Mouse (Mus musculus) kidney, embryonic 14.5 days (tissue): ENCODE measurements around the gene Bag3. TPM values are rescaled to one million over a fixed set of nuclear protein-coding genes. Genes with fewer than 3 reads are reported as not detected.
"Not testable (repeated sequence)": the region's sequence is repeated elsewhere in the genome, so short reads cannot be mapped to it uniquely, and the experiment has no call there.

Source experiments
- ATAC-seq: fragments of 200-750 bp; cut with Nextera tagmentation; 2 replicates; pipeline ENCODE4 v1.8.0; 2017; ENCODE audit warnings: moderate number of reproducible peaks, mild to moderate bottlenecking, moderate TSS enrichment, moderate library complexity; ENCODE audit not compliant: low FRiP score, low TSS enrichment
- H3K27ac ChIP-seq: fragments of 300-500 bp; sonication (generic); 2 replicates; pipeline ENCODE4 v1.5.1; 2014; ENCODE audit warnings: low read depth, mild to moderate bottlenecking, low read length, moderate library complexity, mixed read lengths
- H3K27me3 ChIP-seq: fragments of 300-500 bp; sonication (generic); 2 replicates; pipeline ENCODE4 v1.6.1; 2014; ENCODE audit warnings: mild to moderate bottlenecking, low read length; ENCODE audit not compliant: control insufficient read depth, insufficient read depth
- H3K36me3 ChIP-seq: fragments of 300-500 bp; sonication (generic); 2 replicates; pipeline ENCODE4 v1.6.1; 2014; ENCODE audit warnings: low read length, mixed read lengths; ENCODE audit not compliant: control insufficient read depth, insufficient read depth
- H3K4me1 ChIP-seq: fragments of 300-500 bp; sonication (generic); 2 replicates; pipeline ENCODE4 v1.6.1; 2014; ENCODE audit warnings: low read length, mixed read lengths; ENCODE audit not compliant: control insufficient read depth, insufficient read depth
- H3K4me2 ChIP-seq: fragments of 300-500 bp; sonication (generic); replicated peaks from 2 replicates; pipeline ENCODE4 v1.6.1; 2014; ENCODE audit warnings: low read depth, mild to moderate bottlenecking, low read length
- H3K4me3 ChIP-seq: fragments of 300-500 bp; sonication (generic); 2 replicates; pipeline ENCODE4 v1.5.1; 2014; ENCODE audit warnings: mild to moderate bottlenecking, low read length
- H3K9ac ChIP-seq: fragments of 300-500 bp; sonication (generic); 2 replicates; pipeline ENCODE4 v1.6.1; 2014; ENCODE audit warnings: low read depth, mild to moderate bottlenecking, low read length, moderate library complexity
- H3K9me3 ChIP-seq: fragments of 300-500 bp; sonication (generic); 2 replicates; pipeline ENCODE4 v1.6.1; 2016; ENCODE audit warnings: low read length; ENCODE audit not compliant: control insufficient read depth
- WGBS: fragments of 180-500 bp; shearing (Covaris S2); extraction: QIAGEN DNeasy Blood & Tissue Kit; methylation state at CpG from one replicate; pipeline ENCODE4 v1.1.7; 2014; 5-methylcytosine and 5-hydroxymethylcytosine counted together
- polyA plus RNA-seq: library from polyadenylated mRNA; unstranded; fragments of >200 nt; fragmentation: Nextera tagmentation; extraction: Ambion mirVana; gene quantifications from 2 replicates; pipeline ENCODE4 v1.2.1, GENCODE M21; 2014

The Bag3 gene
- polyA plus RNA-seq, 1 experiment from 2014 or later: 11.5 TPM

- H3K36me3 ChIP-seq: no peaks in the 10 kb centered on the region
Measured at GRCm38 (mm10) chr7:128567561-128568244, 44.3 kb downstream of the Bag3 start.

GRCm38 (mm10) chr7:128569429-128569828 is 46.0 kb downstream of the Bag3 start:
- not testable (repeated sequence) for H3K4me2 ChIP-seq, H3K4me3 ChIP-seq, H3K9me3 ChIP-seq, H3K36me3 ChIP-seq, H3K27ac ChIP-seq, ATAC-seq, H3K4me1 ChIP-seq, H3K9ac ChIP-seq, H3K27me3 ChIP-seq
- WGBS: 86% methylated on average over 2 of the region's 2 CpGs

More at GRCm38 (mm10) chr7:128567561-128568244, 44.3 kb downstream of the Bag3 start:
- H3K27me3 ChIP-seq: no peaks in the 10 kb centered on the region
- no peak overlapping the region for H3K9ac ChIP-seq
- H3K4me1 ChIP-seq: no peaks in the 10 kb centered on the region; the same call in 1 of the 2 replicates
- H3K4me3 ChIP-seq: no peak overlapping the region
- H3K4me2 ChIP-seq: no peak overlapping the region
- no peaks in the 10 kb centered on the region for H3K9me3 ChIP-seq
- no peak overlapping the region for H3K27ac ChIP-seq
- WGBS: 84% methylated on average over 8 of the region's 8 CpGs
- no peak for ATAC-seq

- Histone ChIP-seq H3K9me3 (no peaks in the 10 kb centered on the region), H3K4me3 (no peak overlapping the region), H3K4me1 (no peaks in the 10 kb centered on the region; the same call in 1 of the 2 replicates), H3K27ac (no peak overlapping the region), H3K27me3 (no peaks in the 10 kb centered on the region), H3K36me3 (no peaks in the 10 kb centered on the region), H3K9ac (no peak overlapping the region), H3K4me2 (no peak overlapping the region)
- 95% methylated on average over 8 of the region's 8 CpGs for WGBS
- no peak for ATAC-seq
Measured at GRCm38 (mm10) chr7:128569987-128570656, 46.7 kb downstream of the Bag3 start.

GRCm38 (mm10) chr7:128570657-128571056 is 47.2 kb downstream of the Bag3 start:
- not testable (repeated sequence) for H3K4me2 ChIP-seq, H3K27ac ChIP-seq, H3K36me3 ChIP-seq, H3K4me1 ChIP-seq, H3K9ac ChIP-seq, H3K4me3 ChIP-seq, H3K9me3 ChIP-seq, H3K27me3 ChIP-seq, ATAC-seq
- 75% methylated on average over 7 of the region's 7 CpGs for WGBS

- Histone ChIP-seq H3K27me3 (no peaks in the 10 kb centered on the region), H3K9me3 (no peaks in the 10 kb centered on the region), H3K4me3 (no peak overlapping the region), H3K27ac (no peak overlapping the region), H3K4me2 (no peak overlapping the region), H3K9ac (no peak overlapping the region), H3K36me3 (no peaks in the 10 kb centered on the region), H3K4me1 (no peaks in the 10 kb centered on the region; the same call in 1 of the 2 replicates)
- ATAC-seq: no peak
- 40% methylated on average over 4 of the region's 4 CpGs for WGBS
Measured at GRCm38 (mm10) chr7:128572030-128572429, 48.6 kb downstream of the Bag3 start.

GRCm38 (mm10) chr7:128575211-128575610 is 51.8 kb downstream of the Bag3 start:
- Histone ChIP-seq H3K4me1 (no peaks in the 10 kb centered on the region; the same call in 1 of the 2 replicates), H3K27ac (no peak overlapping the region), H3K9ac (no peak overlapping the region), H3K4me2 (no peak overlapping the region), H3K27me3 (no peaks in the 10 kb centered on the region), H3K9me3 (no peaks in the 10 kb centered on the region), H3K36me3 (no peaks in the 10 kb centered on the region), H3K4me3 (no peak overlapping the region)
- ATAC-seq: no peak
- 88% methylated on average over 5 of the region's 5 CpGs for WGBS

DNA sequence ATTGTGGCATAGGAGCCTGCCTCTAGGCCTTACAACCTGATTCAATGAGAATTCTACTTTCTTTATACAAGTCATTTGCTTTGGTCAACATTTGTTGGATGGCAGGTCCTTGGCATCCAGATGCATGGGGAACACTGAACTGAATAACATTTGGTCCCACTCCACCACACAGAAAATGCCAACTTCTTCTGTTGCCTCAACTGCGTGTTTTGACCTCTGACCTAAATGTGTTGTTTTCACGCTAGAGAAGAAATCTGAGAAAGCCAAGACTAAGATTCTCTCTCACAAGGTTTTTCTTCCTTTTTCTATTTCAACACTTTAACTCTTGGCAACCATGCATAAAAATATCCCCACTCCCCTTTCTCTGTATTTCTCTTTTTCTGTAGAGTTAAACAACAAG is 52.4 kb downstream of the Bag3 start:
- no peaks in the 10 kb centered on the region for H3K9me3 ChIP-seq
- no peak overlapping the region for H3K27ac ChIP-seq
- 33% methylated on average over 2 of the region's 2 CpGs for WGBS
- no peaks in the 10 kb centered on the region for H3K27me3 ChIP-seq
- H3K4me1 ChIP-seq: no peaks in the 10 kb centered on the region; the same call in 1 of the 2 replicates
- H3K4me3 ChIP-seq: no peak overlapping the region
- no peak overlapping the region for H3K9ac ChIP-seq
- no peaks in the 10 kb centered on the region for H3K36me3 ChIP-seq
- no peak overlapping the region for H3K4me2 ChIP-seq
- ATAC-seq: no peak

- Histone ChIP-seq H3K4me1 (no peaks in the 10 kb centered on the region), H3K9ac (no peak overlapping the region), H3K4me2 (no peak overlapping the region), H3K4me3 (no peak overlapping the region), H3K9me3 (no peaks in the 10 kb centered on the region), H3K36me3 (no peaks in the 10 kb centered on the region), H3K27ac (no peak overlapping the region), H3K27me3 (no peaks in the 10 kb centered on the region)
- ATAC-seq: no peak
- WGBS: 5% methylated on average over 1 of the region's 1 CpGs
Measured at GRCm38 (mm10) chr7:128577607-128578006, 54.2 kb downstream of the Bag3 start.

DNA sequence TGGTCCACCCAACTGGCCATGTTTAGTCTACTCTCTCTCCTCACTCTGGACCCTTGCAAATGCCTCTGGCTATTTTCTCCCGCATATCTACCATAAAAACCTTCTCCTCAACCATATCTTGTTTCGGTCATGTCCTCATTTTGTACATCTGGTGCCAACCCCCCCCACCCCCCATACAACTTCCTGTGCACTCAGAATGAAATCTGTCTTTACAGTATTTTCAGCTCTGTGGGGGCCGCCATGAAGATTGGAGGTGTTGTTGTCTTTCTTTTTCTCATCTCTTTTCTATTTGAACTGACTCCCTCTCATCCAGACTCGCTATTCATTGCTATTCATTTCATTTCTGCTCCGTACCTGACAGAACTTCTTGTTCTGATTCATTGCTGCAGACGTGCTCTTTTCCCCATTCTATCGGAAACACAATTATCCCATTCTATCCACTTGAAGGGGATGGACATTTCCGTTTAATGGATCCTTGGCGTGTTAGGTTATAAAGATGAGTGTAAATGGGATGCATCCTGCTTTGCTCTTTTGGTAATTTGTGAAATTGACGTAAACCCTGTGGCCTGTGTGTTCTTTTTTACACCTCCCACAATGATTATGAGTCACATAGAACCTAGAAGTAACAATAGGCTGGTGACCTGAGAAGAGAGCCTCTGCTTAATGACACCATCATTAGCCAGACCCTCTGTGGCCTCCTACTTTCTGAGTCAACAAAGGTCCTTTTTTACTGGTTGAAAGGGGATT is 55.0 kb downstream of the Bag3 start:
- ATAC-seq: no peak
- Histone ChIP-seq H3K4me2 (no peak overlapping the region), H3K9ac (no peak overlapping the region), H3K27ac (no peak overlapping the region), H3K4me1 (no peaks in the 10 kb centered on the region), H3K9me3 (no peaks in the 10 kb centered on the region), H3K4me3 (no peak overlapping the region), H3K36me3 (no peaks in the 10 kb centered on the region), H3K27me3 (no peaks in the 10 kb centered on the region)
- WGBS: 57% methylated on average over 10 of the region's 10 CpGs
